Mouse (Mus musculus) mouse embryonic stem cell (cell line): ENCODE data around the gene Ap5b1.

Experiments
- in situ Hi-C, 2 experiments: fragments of 300-500 bp; cut with MboI; formaldehyde crosslinking; loops; 1 replicate in 1 of 2; 3 replicates in 1 of 2; pipeline ENCODE4 v1.14.3; 2019 to 2020; ENCODE audit warnings: low sequenced_read_pairs in 2 of 2, low pct_unique_long_range_greater_than_20kb in 1 of 2, mixed read lengths in 1 of 2; ENCODE audit not compliant: unreplicated experiment in 1 of 2

Gene Ap5b1

DNA sequence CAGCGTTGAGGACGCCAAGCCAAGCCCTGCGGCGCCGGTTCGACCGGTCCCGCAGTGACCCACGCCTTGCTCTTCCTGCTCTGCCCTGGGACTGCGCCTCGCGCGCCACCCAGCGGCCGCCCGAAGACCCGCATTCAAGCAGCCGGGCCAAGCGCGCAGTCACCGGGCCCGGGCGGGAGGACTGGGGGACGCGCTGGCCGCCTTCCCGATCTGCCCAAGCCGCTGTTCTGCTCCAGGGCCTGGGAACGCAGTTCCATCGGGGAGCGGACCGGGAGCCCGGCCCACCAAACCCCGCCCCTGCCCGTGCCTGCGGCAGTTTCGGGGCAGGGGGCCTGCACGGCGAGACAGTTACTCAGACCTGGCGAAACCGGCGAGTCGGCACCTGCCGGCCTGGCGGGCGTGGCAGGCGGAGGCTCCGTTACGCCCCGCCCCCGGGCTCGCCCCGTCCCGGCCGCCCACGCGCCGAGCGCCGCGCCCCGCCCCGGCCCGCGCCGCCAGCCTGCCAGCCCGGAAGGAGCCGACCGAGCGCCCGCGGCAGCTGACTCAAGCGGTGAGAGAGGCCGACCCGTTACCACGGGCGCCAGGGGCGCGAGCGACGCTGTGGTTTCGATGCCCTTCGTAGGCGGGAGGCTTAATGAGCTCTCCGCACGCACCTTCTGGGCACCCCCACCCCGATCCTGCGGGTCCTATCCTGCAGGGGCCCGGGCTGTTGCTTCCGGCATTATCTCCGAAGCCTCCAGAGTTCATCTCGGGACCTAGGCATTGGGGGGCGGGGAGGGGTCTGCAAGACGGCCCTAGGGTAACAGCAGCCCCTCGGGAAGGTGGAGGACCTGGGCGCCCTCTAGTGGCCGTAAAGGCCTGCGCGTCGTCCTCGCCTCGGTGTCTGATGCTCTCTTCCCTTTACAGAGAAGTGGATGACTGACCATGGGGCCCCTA is at the start of gene Ap5b1:
Gene Ap5b1 (plus strand): TSS at position 492 of the 936 bp plus-strand sequence.
- in situ Hi-C loops, result no loop called here

DNA sequence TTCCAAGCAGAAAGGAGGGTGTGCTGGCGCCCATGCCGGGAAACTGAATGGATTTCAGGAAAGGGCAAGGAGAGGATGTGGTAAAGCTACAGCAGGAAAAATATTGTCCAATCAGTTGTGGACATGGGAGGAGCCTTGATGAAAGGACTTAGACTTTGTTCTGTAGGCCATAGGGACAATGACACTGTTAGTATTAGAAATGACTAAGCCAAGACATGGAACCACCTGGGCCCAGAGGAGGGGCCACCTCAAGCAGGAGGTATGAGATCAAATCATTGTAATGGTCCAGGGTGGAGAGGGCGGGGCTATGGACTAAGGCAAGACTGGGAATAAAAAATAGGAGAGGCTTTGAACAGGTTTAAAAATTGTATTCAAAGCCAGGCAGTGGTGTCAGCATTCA is 49.1 kb upstream of the Ap5b1 start:
- in situ Hi-C loops, result no loop called here

DNA sequence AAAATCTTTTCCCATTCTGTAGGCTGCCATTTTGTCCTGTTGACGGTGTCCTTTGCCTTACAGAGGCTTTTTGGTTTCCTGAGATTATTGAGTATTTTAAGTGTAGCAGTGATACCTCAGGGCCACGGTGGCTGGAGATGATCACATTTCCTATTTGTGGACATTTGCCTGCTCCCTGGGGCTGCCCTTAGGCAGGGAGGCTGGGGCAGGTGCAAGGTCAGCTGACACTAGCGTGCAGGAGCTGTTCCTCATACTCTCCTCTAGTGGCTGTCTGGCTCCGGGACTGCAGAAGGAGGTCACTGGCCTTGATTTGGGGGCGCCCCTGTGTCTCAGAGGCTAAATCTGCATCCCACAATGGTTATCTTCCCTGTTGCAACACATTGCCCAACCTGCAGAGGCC is 42.6 kb upstream of the Ap5b1 start:
- in situ Hi-C loops, result loop anchor here (10.0 to 25.0 kb wide), 2 partner anchors 260 to 362 kb away; partner anchors contain the start of genes Frmd8 (in 1 of the 2), Slc25a45 (in 1 of the 2) and Tigd3 (in 1 of the 2)

DNA sequence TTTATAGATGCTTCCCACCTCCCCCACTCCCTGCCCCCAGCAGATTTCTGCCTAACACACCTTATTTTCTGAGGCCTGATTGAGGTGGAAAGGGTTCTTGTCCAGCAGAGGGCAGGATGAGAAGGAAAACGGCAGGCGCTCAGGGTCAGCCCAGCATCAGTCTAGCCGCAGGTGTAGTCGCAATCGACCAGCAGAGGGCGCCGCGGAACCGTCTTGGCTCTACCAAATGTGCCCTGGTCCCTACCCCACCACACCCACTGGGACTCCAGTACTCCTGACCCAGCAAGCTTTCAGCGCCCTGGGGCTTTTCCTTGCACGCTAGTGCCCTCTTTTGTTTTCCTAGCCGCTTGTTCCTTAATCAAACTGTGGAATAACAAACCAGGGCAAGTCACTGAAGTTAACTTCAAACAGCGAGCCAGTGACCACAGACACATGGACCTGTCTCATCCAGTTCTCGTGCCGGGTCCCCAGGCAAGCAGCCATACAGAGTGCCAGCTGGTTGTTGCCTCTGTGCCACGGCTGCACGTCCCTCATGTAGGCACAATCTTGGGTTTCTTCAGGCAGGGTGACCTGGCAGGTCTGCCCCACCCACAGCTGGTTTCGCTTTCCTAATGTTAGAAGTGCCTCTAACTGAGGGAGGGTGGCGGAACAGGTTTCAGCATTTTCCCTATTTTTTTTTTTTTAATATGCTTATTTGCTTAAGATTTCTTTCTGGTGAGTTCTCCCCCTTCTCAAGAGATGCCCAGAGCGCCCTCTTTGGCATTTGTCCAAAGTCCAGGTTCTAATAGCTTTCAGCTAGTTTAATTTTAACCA is 38.3 kb upstream of the Ap5b1 start:
- in situ Hi-C loops, result loop anchor here (10.0 to 25.0 kb wide), 2 partner anchors 255 to 358 kb away; partner anchors contain the start of genes Frmd8 (in 1 of the 2), Slc25a45 (in 1 of the 2) and Tigd3 (in 1 of the 2)

DNA sequence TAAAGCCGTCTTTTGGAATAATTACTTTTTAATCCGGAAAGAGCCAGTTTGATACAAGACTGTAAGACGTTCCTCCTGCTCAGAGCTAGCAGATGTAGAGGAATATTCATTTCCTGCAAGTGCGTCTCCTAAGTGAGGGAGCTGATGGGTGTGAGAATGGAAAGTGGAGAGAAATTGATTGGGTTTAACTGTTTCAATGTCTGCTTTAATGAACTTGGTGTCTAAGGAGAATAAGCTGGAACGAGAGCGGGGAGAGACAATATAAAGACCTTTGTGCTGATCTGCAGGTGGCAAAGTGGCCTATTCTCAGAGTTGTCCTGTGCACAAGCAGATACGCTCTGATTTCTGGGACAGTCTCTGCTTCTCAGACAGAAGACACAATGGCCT is 37.7 kb upstream of the Ap5b1 start:
- in situ Hi-C loops, result loop anchor here in 1 of 2 experiments (25.0 kb wide), 1 partner anchor 357 kb away; the partner anchor contains the start of genes Frmd8, Slc25a45 and Tigd3

DNA sequence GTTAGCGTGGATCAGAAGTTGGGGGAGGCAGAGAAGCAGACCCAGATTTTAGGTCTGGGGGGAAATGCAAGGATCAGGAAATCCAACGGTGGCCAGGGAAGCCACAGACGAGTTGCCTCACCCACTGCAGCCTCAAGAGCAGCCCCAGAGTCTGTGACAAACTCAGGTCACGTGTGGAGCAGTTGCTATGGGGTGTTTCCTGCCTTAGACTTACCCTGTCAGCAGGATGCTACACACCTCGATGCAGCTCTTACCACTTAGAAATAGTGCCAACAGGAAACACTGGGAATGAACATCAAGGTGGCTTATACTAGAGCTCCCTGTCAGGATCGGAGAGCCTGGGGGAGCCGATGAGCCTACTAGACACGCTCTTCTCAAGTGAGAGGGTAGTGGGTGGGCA is 35.3 kb upstream of the Ap5b1 start:
- in situ Hi-C loops, result loop anchor here in 1 of 2 experiments (25.0 kb wide), 1 partner anchor 355 kb away; the partner anchor contains the start of genes Frmd8, Slc25a45 and Tigd3

DNA sequence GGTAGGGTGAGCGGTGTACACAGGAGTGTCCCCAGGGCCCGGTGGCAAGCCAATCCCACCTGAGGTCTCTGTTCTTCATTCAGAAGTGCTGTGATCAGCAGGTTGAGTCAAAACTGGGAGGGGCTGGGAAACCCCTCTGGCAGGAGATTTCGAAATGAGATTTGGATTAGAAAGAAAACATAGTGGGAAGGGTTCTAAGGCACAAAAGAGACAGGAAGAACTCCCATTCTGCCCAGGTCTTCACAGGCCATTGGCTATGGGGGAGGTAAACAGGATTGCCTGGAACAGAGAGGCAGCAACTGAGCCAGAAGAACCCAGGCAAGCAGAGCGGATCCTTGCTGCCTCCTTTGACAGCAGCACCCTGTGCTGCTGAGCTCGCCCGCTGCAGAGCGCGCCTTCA is 29.0 kb upstream of the Ap5b1 start:
- in situ Hi-C loops, result loop anchor here in 1 of 2 experiments (25.0 kb wide), 1 partner anchor 349 kb away; the partner anchor contains the start of genes Frmd8, Slc25a45 and Tigd3

DNA sequence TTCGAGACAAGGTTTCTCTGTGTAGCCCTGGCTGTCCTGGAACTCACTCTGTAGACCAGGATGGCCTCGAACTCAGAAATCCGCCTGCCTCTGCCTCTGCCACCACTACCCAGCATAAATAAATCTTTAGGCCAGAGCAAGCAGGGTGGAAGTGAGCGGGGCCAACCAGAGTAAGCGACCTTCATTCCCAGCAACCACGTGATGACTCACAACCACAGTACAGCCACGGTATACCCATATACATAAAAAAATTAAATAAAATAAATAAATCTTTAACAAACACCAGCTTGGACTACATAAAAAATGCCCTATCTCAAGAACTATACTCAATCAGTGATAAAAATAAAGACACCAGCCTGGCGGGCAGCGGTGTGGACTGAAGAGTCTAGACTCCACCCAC is 24.5 kb upstream of the Ap5b1 start:
- in situ Hi-C loops, result loop anchor here in 1 of 2 experiments (25.0 kb wide), 1 partner anchor 344 kb away; the partner anchor contains the start of genes Frmd8, Slc25a45 and Tigd3

DNA sequence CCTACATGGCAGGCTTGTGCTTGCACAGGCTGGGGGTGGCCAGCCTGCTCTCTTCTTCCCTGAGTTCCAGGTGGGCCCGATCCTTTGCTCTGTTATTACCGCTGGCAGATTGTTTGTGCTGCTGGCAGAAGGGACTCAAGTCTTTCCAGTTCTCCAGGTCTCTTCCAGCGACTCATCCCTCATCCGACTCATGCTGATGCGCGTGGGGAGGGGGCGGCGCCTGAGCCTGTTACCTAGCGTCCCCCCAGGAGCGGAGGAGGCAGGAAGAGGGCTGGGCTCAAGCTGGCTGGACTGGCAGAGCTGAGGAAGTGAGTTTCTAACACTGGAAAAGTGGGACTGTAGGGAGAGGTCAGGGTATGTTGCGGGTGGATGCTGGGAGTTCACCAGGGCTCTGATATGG is 23.8 kb upstream of the Ap5b1 start:
- in situ Hi-C loops, result loop anchor here in 1 of 2 experiments (25.0 kb wide), 1 partner anchor 343 kb away; the partner anchor contains the start of genes Frmd8, Slc25a45 and Tigd3

DNA sequence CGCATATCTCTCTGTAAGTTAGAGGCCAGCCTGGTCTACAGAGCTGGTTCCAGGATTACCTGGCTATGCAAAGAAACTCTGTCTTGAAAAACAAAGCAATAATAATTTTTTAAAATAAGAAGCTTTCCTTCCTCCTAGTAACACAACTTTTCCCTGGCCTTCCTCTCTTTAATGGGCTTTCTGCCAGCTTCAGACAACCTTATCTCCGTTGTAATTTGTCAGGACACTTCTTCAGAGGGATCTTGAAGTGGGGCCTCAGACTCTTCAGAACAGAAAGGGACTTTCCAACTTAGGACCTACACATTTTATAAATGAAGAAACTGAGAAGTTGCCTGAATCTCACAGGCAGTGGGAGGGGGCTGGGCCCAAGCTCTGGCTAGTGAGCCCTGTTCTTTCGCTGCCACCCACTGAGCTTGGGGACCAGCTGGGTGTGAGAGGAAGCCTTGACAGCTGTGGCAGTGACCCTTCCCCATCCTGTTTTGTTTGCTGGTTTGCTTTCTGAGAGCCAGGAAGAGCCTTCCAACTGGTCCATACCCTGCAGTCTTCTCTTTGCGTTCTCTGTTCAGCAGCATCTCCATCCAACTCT is 20.3 kb upstream of the Ap5b1 start:
- in situ Hi-C loops, result loop anchor here in 1 of 2 experiments (25.0 kb wide), 1 partner anchor 340 kb away; the partner anchor contains the start of genes Frmd8, Slc25a45 and Tigd3

DNA sequence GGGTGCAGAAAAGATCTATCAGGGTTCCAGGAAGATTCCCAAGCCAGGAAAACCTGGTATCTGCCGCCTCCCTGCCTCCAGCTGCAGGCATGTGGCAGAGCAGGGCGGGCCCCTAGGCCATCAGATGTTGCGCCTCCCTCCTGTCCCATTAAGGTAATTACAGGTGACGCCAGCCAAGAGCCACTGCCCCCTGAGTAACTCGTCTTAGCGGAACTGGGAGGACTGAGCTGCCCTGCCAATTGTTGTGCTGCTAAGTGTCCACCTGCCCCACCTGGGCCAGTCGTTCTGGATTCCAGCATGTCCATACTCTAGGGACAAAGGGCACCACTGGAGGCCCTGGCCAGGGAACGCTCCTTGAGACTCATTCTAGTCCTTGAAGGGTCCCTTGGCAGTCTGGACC is 14.0 kb upstream of the Ap5b1 start:
- in situ Hi-C loops, result no loop called here

DNA sequence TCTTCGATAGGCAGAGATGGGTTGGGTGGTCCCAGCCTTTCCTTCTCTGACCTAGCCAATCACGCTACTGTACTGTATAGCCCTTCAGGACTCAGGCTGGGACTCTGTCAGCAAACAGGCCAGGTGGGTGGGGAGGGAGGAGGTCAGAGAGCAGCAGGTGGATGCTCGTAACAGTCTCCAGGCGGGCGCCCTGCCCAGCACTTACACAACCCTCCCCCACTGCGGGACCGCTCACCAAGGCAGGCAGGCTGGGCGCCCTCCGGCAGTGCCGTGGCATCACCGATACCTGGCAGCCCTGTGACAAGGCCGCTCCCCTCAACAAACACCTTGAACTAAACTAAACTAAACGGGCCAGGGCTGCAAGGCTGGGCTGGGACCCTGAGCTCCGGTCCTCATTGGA is 13.6 kb upstream of the Ap5b1 start:
- in situ Hi-C loops, result no loop called here

DNA sequence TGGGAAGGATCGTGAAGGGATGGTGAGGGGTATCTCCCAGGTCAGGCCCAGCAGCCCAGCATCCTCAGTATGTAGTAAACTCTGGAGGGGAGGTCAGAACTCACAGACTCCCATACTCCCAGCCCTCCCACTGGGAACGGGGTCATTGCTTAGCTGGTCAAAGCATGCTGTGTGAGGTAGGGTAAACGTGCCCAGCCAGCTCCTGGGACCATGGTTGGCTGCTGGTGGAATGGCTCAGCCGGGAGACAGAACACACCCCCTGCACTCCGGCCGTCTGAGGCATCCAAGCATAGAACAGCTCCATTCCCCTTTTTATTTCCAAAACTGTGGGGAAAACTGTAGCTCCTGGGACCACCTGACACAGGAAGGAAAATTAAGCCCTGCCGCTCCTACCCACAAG is 9.7 kb upstream of the Ap5b1 start:
- in situ Hi-C loops, result no loop called here

DNA sequence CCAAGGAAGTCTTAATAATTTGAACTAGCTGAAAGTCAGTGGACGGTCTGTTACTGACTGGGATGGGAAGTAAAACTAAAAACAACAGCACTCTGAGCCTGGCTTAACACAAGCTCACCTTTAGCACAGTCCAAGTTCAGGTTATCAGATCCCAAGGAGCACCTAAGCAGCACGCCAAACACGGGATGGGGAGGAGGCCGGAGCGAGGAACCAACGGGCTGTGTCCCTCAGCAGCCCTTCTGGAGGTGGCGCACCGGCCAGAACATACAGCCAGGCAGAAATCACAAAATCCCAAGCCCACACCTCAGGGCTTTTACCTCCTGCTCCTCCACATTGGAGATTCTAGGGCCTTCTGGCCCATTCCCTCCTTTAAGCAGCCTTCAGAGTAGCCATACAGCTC is 9.1 kb upstream of the Ap5b1 start:
- in situ Hi-C loops, result no loop called here

DNA sequence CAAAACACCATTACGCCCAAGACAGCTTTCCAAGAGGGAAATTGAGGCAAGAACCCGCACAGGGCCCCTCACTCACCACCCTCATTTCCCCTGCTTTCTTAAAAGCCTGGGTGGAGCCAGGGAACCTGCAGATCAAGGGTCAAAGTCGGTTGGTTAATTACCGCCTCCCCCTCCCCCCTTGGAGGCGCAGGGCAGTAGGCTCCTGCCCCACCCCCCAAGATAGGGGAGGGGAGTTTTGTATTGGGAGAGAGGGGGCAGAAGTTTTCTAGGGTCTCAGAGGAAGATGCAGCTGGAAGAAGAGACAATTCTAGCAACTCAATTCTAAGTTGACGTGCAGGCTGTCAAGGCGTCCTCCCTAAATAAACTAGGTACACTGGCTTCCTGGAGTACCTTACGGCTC is 8.6 kb upstream of the Ap5b1 start:
- in situ Hi-C loops, result no loop called here

DNA sequence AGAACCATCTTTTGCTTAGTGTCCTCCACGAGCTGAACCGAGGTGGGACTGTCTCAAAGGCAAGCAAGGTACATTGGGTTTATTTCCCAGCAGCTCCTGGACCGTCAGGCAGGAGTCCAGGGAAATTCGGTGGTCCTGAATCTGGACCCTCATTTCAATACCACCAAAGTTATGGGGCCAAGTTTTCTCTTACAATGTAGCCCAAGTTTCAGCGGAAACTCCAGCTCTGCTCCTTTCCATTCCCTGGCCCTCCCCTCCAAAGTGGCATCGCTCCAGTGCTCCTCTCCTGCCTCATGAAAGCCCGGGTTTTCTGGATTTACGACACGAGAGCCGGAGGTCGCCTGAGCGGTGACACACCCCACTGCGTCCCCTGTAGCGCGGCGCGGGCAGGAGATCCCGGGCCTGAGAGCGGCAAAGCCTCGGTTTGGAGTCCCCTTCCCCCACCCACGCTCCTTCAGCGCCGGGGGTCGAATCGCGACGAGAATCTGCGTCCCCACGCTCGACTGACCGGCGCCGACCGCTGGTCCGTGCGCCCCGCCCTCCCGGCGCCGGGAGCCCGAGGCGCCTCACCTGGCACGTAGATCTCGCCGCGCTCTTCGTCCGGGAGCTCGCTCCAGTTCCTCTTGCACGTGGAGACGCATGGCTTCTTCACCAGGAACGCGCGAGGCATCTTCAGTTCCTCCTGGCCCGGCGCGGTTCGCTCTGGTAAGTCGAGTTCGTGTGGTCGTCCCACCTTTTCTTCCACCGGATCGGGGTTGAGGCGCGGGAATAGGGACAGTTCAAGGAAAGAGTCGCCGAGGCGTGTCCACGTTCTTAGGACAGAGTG is 8.0 kb upstream of the Ap5b1 start:
- in situ Hi-C loops, result no loop called here

DNA sequence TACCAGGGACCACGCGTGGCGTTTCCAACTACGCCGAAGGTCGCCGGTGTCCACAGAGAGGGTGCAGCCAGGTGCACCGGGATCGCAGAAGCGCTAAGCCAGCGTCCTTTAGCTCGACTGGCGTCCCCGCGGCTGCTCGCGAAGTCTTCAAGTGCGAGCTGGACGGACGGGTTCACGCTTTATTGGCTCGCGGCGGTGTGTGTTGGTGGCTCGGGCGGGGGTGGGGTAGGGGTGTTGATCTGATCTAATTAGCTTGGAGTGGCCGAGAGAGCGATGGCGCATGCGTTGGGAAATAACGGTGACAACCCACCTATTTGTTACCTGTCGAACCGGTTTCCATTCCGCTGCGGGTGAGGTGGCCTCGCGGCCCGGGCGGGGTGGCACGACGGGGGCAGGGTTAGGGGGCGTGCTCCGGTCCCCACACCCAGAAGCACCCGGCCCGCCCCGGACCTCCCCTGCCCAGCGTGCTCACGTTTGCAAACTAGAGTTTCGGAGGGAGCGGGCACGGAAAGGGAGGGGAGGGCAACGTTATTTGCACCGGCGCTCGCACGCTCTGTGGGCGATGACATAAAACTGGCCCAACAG is 7.3 kb upstream of the Ap5b1 start, which contains the start of gene Ovol1:
Gene Ovol1 (minus strand): TSS at position 190 of the 585 bp plus-strand sequence.
- in situ Hi-C loops, result no loop called here
